In genomic region chr11:12473625-12474298, GRCm38 (mm10) we compare ENCODE assay signal across 13 mouse cellular contexts. TPM values are rescaled to one million over a fixed set of nuclear protein-coding genes. Genes with fewer than 3 reads are reported as not detected.
DNase-seq lines count a peak whose midpoint lies in the region; ATAC-seq and TF ChIP-seq lines count a peak whose summit lies in the region.
"Had no signal": no experiment of that assay in that cellular context is flagged by ENCODE, and none has a peak within 500 bp of the region (broad histone marks: within the 10 kb centered on the region; RNA-seq: fewer than 3 reads in every experiment).

No protein-coding gene starts in this region.

- peak overlapping the region; percentile 28 for H3K4me3 ChIP-seq in gastrocnemius, adult 2 months
- no peak overlapping the region for H3K4me3 ChIP-seq in hindbrain, embryonic 10.5 days
- no peak overlapping the region for H3K4me3 ChIP-seq in hindbrain, embryonic 11.5 days (ENCODE audit: low read depth, low read length)
- H3K4me3 ChIP-seq: hindbrain, embryonic 15.5 days; limb, embryonic 13.5 days had no signal

- H3K36me3 ChIP-seq in hindbrain, embryonic 10.5 days: no peaks in the 10 kb centered on the region
- no peaks in the 10 kb centered on the region for H3K36me3 ChIP-seq in hindbrain, embryonic 11.5 days (ENCODE audit: control insufficient read depth, insufficient read depth, low read length)
- H3K36me3 ChIP-seq: hindbrain, embryonic 15.5 days; limb, embryonic 13.5 days had no signal

- intact Hi-C loops in gastrocnemius, adult 2 months (cut with DNase I): loop anchor here (10.0 kb wide), 1 partner anchor 79 kb away; no protein-coding TSS in a partner anchor

- no peak overlapping the region for H3K4me2 ChIP-seq in hindbrain, embryonic 11.5 days (replicated peaks; ENCODE audit: low read depth, low read length)
- H3K4me2 ChIP-seq: hindbrain, embryonic 15.5 days; limb, embryonic 13.5 days had no signal

- no peaks in the 10 kb centered on the region for H3K4me1 ChIP-seq in hindbrain, embryonic 10.5 days (replicated peaks)
- no peaks in the 10 kb centered on the region for H3K4me1 ChIP-seq in hindbrain, embryonic 11.5 days (replicated peaks; ENCODE audit: control insufficient read depth, insufficient read depth, low read length)
- H3K4me1 ChIP-seq: hindbrain, embryonic 15.5 days; limb, embryonic 13.5 days had no signal

- ATAC-seq in hindbrain, embryonic 11.5 days (ENCODE audit: low FRiP score): no peak
- ATAC-seq: forebrain, postnatal 0 days had no signal

- peak; percentile 43 for DNase-seq in gastrocnemius, adult 2 months
- no peak for DNase-seq in gastrocnemius, postnatal 10 days
- DNase-seq in adipocyte (ENCODE audit: low spot score): peak; percentile 5
- peak; percentile 50 to 79 for DNase-seq in kidney, adult 8-10 months
- DNase-seq in left cerebral cortex, adult 9 months (ENCODE audit: low spot score in 2 of 2): peak; percentile 88 to 91
- no peak for DNase-seq in hindbrain, embryonic 10.5 days (ENCODE audit: low spot score)
- DNase-seq in hindbrain, embryonic 11.5 days (ENCODE audit: low spot score): no peak
- no peak for DNase-seq in ovary, adult 18-20 months (ENCODE audit: low spot score)
- DNase-seq: forebrain, postnatal 0 days; thymus, postnatal 36 days had no signal

- WGBS in hindbrain, embryonic 10.5 days: 79% methylated on average over 5 of the region's 5 CpGs
- 73% methylated on average over 5 of the region's 5 CpGs for WGBS in hindbrain, embryonic 11.5 days

- H3K9me3 ChIP-seq in hindbrain, embryonic 10.5 days: no peaks in the 10 kb centered on the region
- no peaks in the 10 kb centered on the region for H3K9me3 ChIP-seq in hindbrain, embryonic 11.5 days (ENCODE audit: control insufficient read depth, low read length)
- H3K9me3 ChIP-seq: hindbrain, embryonic 15.5 days; limb, embryonic 13.5 days had no signal

- H3K27me3 ChIP-seq in hindbrain, embryonic 10.5 days (ENCODE audit: insufficient read depth, poor library complexity, severe bottlenecking): no peaks in the 10 kb centered on the region
- no peaks in the 10 kb centered on the region for H3K27me3 ChIP-seq in hindbrain, embryonic 11.5 days (ENCODE audit: control insufficient read depth, insufficient read depth, low read length)
- H3K27me3 ChIP-seq: CH12.LX; hindbrain, embryonic 15.5 days; limb, embryonic 13.5 days had no signal

- no peak overlapping the region for H3K9ac ChIP-seq in hindbrain, embryonic 11.5 days (ENCODE audit: low read depth, low read length)
- H3K9ac ChIP-seq: forebrain, postnatal 0 days; hindbrain, embryonic 15.5 days; limb, embryonic 13.5 days had no signal

- peak overlapping the region; percentile 77 for H3K27ac ChIP-seq in gastrocnemius, adult 2 months
- H3K27ac ChIP-seq in hindbrain, embryonic 10.5 days: no peak overlapping the region
- H3K27ac ChIP-seq in hindbrain, embryonic 11.5 days (ENCODE audit: low read depth, low read length): no peak overlapping the region
- H3K27ac ChIP-seq: hindbrain, embryonic 15.5 days; limb, embryonic 13.5 days had no signal

- no peak for TF ChIP-seq CTCF in gastrocnemius, adult 2 months (IDR thresholded peaks at IDR 0.05)

RNA-seq across cellular contexts. Expression of gene Cobl, which starts 9.0 kb away (rescaled TPM):
- 100 to 1,000 TPM; 101 to 123 TPM for total RNA-seq in gastrocnemius, adult 2 months (2021)
- total RNA-seq in gastrocnemius, postnatal 10 days (2021): 100 to 1,000 TPM; 127 to 138 TPM
- 2.0 and 2.3 TPM in 2 replicates for polyA plus RNA-seq in hindbrain, embryonic 10.5 days (2016; fragmentation: Nextera tagmentation; extraction: Ambion mirVana)
- 3.3 and 3.7 TPM in 2 replicates for polyA plus RNA-seq in hindbrain, embryonic 11.5 days (2014; fragmentation: Nextera tagmentation; extraction: Ambion mirVana)

Comparison
In these comparisons a context has a peak if more than half of its experiments do, and no peak if none do; other contexts are left out.
1. DNase-seq: peak in gastrocnemius, adult 2 months (single experiment), adipocyte (single experiment), kidney, adult 8-10 months (2 of 2) and left cerebral cortex, adult 9 months (2 of 2); none in gastrocnemius, postnatal 10 days (single experiment), hindbrain, embryonic 10.5 days (single experiment), hindbrain, embryonic 11.5 days (single experiment) and ovary, adult 18-20 months (single experiment).